Mouse (Mus musculus) embryonic facial prominence, embryonic 12.5 days (tissue): ENCODE measurements at regions not wholly inside any gene's neighbourhood (a gene's known extent, or its start where the extent isn't known, plus 50 kb on each side); places are given as distances from the start of the nearest gene placed in this dataset.

Source experiments
- ATAC-seq: fragments of 200-750 bp; cut with Nextera tagmentation; 2 replicates; pipeline ENCODE4 v1.8.0; 2017; ENCODE audit not compliant: insufficient number of reproducible peaks, insufficient read depth, low FRiP score, low TSS enrichment
- H3K27ac ChIP-seq: fragments of 300-500 bp; sonication (generic); 2 replicates; pipeline ENCODE4 v1.5.1; 2016; ENCODE audit warnings: mild to moderate bottlenecking
- H3K27me3 ChIP-seq: fragments of 300-500 bp; sonication (generic); 2 replicates; pipeline ENCODE4 v1.6.1; 2016; ENCODE audit warnings: mild to moderate bottlenecking, moderate library complexity
- H3K36me3 ChIP-seq: fragments of 300-500 bp; sonication (generic); 2 replicates; pipeline ENCODE4 v1.6.1; 2016; ENCODE audit warnings: mild to moderate bottlenecking
- H3K4me1 ChIP-seq: fragments of 300-500 bp; sonication (generic); 2 replicates; pipeline ENCODE4 v1.6.1; 2016
- H3K4me2 ChIP-seq: fragments of 300-500 bp; sonication (generic); replicated peaks from 2 replicates; pipeline ENCODE4 v1.6.1; 2016; ENCODE audit warnings: mild to moderate bottlenecking, moderate library complexity
- H3K4me3 ChIP-seq: fragments of 300-500 bp; sonication (generic); 2 replicates; pipeline ENCODE4 v1.5.1; 2016; ENCODE audit warnings: mild to moderate bottlenecking
- H3K9ac ChIP-seq: fragments of 300-500 bp; sonication (generic); 2 replicates; pipeline ENCODE4 v1.6.1; 2016; ENCODE audit warnings: mild to moderate bottlenecking, moderate library complexity
- H3K9me3 ChIP-seq: fragments of 300-500 bp; sonication (generic); 2 replicates; pipeline ENCODE4 v1.6.1; 2016; ENCODE audit warnings: mild to moderate bottlenecking, moderate library complexity
- WGBS: fragments of 180-500 bp; shearing (Covaris S2); methylation state at CpG from one replicate; pipeline ENCODE4 v1.1.7; 2016; 5-methylcytosine and 5-hydroxymethylcytosine counted together

DNA sequence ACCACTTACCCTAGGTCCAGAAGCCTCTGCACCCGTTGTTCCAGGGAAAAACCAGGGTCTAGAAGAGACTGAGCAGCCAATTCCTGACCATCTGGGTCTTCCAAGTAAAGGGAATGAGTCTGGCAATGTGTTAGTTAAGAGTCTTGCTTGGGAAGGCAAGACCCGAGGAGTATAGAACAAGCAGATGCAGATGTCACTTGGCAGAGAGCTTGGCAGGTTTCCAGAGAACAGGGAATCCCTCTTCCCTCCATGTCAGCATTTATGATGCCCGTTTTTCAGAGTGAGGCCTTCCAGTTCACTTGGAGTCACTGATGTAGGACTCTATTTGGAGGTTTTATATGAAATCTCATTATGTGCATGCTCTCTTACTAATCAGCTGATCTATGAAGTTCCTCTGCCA is 231.1 kb downstream of the Bcl2 start:
- WGBS: 58% methylated on average over 3 of the region's 3 CpGs
- H3K27me3 ChIP-seq: no peaks in the 10 kb centered on the region
- no peaks in the 10 kb centered on the region for H3K36me3 ChIP-seq
- ATAC-seq: no peak
- no peak overlapping the region for H3K4me2 ChIP-seq
- no peaks in the 10 kb centered on the region for H3K9me3 ChIP-seq
- H3K9ac ChIP-seq: no peak overlapping the region
- no peak overlapping the region for H3K4me3 ChIP-seq
- no peak overlapping the region for H3K27ac ChIP-seq
- H3K4me1 ChIP-seq: no peaks in the 10 kb centered on the region

DNA sequence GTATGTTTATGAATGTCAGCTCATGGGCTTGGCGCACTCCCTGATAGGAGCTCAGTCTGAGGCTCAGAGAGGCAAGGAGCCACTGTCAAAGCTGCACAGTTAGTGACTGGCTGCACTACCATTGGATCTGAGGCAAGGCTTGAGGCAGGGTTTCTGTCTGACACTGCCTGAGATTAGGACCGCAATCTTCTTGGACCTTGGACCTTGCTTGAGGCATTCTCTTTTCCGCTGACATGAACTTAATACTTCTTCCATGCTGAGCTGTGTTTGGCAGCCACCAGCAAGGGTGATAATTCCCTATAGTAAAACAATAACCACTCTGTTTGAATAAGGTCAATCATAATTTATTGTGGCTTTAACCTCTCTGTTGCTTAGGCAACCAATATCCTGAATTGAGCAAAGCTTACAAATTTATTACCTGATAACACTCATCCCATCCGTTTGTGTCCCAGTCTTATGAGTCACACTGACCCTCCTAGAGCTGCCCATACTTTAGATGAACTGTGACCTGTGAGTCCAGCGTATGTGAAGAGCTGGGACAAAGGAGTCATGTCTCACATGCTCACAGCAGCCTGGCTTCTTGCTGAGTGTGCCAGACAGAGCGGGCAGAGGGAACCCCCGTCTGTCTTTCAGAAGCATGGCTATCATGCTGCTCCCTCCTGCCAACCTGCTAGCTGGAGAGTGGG is 236.3 kb downstream of the Bcl2 start:
- no peak overlapping the region for H3K4me3 ChIP-seq
- no peaks in the 10 kb centered on the region for H3K4me1 ChIP-seq
- H3K36me3 ChIP-seq: no peaks in the 10 kb centered on the region
- H3K9me3 ChIP-seq: no peaks in the 10 kb centered on the region
- H3K9ac ChIP-seq: no peak overlapping the region
- ATAC-seq: no peak
- no peaks in the 10 kb centered on the region for H3K27me3 ChIP-seq
- no peak overlapping the region for H3K4me2 ChIP-seq
- no peak overlapping the region for H3K27ac ChIP-seq
- WGBS: 74% methylated on average over 7 of the region's 7 CpGs

DNA sequence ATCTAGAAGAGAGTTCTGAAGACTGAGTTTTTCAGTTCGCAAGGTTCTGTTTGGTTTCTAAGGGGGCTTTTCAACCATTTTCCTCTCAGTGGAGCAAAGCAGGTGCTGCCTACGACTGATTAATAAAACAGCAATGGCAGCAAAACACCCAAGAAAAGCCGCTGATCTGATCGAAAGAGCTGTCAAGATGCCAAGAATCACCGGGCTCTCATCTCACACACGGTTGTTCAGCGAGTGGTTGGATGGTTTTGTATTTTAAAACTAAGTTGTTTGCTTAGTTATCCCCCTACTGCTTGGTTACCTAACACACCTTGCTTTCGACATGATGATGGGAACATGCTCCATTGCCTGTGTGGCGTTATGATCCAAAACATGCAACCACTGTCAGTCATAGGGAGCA is 246.1 kb downstream of the Bcl2 start:
- no peak overlapping the region for H3K9ac ChIP-seq
- H3K4me1 ChIP-seq: no peaks in the 10 kb centered on the region
- H3K27ac ChIP-seq: no peak overlapping the region
- no peak overlapping the region for H3K4me2 ChIP-seq
- no peaks in the 10 kb centered on the region for H3K9me3 ChIP-seq
- H3K4me3 ChIP-seq: no peak overlapping the region
- H3K36me3 ChIP-seq: no peaks in the 10 kb centered on the region
- no peak for ATAC-seq
- no peaks in the 10 kb centered on the region for H3K27me3 ChIP-seq
- WGBS: 89% methylated on average over 9 of the region's 9 CpGs

DNA sequence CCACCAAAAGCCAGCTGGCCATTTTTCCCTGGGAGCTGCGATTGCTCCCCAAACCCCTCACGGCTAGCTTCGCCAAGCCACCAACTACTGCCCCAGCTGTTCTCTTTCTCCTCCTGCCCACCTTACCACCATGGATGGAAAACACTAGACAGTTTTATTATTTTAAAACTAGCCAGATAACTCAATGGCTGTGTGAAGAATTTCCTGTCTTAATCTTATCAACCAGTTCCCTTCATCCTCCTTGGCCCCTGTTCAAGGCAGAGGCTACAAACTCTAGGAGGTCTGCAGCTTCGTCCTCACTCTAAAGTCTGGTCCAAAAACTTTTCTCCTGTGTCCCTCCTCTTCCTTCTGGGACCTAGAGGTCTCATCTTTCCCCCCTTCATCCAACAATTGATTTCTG is 247.4 kb downstream of the Bcl2 start:
- Histone ChIP-seq H3K27me3 (no peaks in the 10 kb centered on the region), H3K9me3 (no peaks in the 10 kb centered on the region), H3K4me2 (no peak overlapping the region), H3K36me3 (no peaks in the 10 kb centered on the region), H3K4me1 (no peaks in the 10 kb centered on the region), H3K4me3 (no peak overlapping the region), H3K27ac (no peak overlapping the region), H3K9ac (no peak overlapping the region)
- 85% methylated on average over 4 of the region's 4 CpGs for WGBS
- ATAC-seq: no peak

DNA sequence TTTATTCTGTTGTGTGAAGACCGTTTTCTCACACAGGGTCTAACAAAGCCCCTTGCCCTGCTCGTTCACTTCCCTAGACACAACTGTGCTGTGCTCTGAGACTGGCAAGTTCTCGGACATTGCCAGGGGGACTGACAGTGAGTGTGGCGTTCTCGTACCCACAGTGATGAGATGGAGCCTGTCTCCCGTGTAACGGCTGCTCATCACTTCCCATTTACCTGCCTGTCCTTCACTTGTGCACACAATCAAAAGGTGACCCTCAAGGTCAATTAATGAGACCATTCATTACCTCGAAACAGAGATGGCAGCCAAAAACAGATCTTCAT is 248.1 kb downstream of the Bcl2 start:
- Histone ChIP-seq H3K4me2 (no peak overlapping the region), H3K4me3 (no peak overlapping the region), H3K36me3 (no peaks in the 10 kb centered on the region), H3K9me3 (no peaks in the 10 kb centered on the region), H3K9ac (no peak overlapping the region), H3K27me3 (no peaks in the 10 kb centered on the region), H3K4me1 (no peaks in the 10 kb centered on the region), H3K27ac (no peak overlapping the region)
- ATAC-seq: no peak
- WGBS: 63% methylated on average over 8 of the region's 8 CpGs

DNA sequence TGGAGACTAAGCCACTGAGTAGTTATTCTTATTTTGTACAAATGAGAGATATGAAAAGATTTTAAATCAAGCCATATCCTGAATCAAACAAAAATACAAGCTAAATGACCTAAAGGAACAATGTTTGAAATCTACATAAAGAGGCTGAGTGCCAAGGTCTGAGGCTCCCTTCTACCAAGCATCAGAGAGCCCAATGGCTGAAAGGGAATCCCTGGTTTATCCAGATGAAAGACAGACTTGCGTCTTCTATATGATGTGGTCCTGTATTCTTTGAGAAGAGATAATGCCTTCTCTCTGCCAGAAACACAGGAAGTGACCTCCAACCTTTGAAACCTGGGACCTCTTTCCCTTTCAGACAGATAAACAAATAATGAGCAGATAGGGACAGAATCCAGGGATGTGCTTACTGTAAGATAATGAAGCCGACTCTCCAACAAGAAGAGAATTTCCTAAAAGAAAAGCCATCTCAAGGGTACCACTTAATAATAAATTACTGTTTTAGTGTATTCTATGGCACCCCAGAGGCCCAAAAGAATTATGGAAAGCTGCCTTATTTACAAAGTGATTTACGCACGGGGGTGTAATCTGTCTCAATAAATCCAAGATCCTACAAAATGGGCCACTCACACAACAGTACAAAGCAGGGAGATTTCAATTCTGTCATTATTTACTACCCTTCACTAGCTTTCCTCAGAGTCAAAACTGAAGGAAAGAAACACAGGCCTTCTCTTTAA is 248.7 kb downstream of the Bcl2 start:
- no peaks in the 10 kb centered on the region for H3K4me1 ChIP-seq
- no peaks in the 10 kb centered on the region for H3K27me3 ChIP-seq
- H3K4me2 ChIP-seq: no peak overlapping the region
- H3K9ac ChIP-seq: no peak overlapping the region
- no peak overlapping the region for H3K4me3 ChIP-seq
- H3K27ac ChIP-seq: no peak overlapping the region
- WGBS: 75% methylated on average over 4 of the region's 4 CpGs
- H3K36me3 ChIP-seq: no peaks in the 10 kb centered on the region
- ATAC-seq: no peak
- H3K9me3 ChIP-seq: no peaks in the 10 kb centered on the region

DNA sequence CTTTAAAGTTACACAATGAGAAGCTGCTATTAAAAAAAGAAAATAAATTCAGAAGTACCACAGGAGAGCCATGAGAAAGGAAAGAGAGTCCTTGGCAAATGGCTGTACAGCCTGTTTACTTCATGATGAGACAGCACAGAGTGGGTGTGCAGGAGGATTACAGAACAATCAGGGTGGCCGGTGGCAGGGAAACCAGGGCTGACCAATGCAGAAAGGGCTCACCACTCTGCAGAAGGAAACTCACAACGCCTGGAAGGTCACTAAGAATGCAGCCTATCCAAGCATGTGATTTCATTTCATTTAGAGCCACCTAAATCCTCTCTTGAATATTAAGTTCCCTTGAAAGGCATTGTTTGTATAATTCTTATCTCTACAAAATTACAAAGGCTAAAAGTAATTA is 249.3 kb downstream of the Bcl2 start:
- Histone ChIP-seq H3K4me1 (no peaks in the 10 kb centered on the region), H3K4me2 (no peak overlapping the region), H3K9ac (no peak overlapping the region), H3K27ac (no peak overlapping the region), H3K9me3 (no peaks in the 10 kb centered on the region), H3K36me3 (no peaks in the 10 kb centered on the region), H3K4me3 (no peak overlapping the region), H3K27me3 (no peaks in the 10 kb centered on the region)
- 50% methylated on average over 2 of the region's 2 CpGs for WGBS
- peak; percentile 79; the same call in 1 of the 2 replicates for ATAC-seq

DNA sequence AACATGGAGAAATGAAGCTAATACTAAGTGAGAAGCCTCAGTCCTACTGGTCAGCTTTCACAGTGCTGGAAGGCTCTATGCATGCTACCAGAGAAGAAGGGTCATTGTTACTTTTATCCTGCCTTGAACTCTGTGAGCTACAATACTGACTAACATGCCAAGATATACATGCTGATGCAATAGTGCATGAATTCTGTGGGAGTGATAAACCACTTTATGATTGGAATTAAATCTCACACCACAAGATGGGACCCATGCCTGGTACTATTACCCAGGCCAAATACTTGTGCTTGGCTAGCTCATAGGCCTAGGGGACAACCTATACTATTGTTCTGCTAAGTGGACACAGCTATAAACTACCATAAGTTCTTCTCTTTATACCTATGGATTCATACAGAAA is 251.5 kb downstream of the Bcl2 start:
- Histone ChIP-seq H3K9me3 (no peaks in the 10 kb centered on the region), H3K27me3 (no peaks in the 10 kb centered on the region), H3K4me1 (no peaks in the 10 kb centered on the region), H3K9ac (no peak overlapping the region), H3K4me3 (no peak overlapping the region), H3K27ac (no peak overlapping the region), H3K4me2 (no peak overlapping the region), H3K36me3 (no peaks in the 10 kb centered on the region)
- ATAC-seq: no peak

DNA sequence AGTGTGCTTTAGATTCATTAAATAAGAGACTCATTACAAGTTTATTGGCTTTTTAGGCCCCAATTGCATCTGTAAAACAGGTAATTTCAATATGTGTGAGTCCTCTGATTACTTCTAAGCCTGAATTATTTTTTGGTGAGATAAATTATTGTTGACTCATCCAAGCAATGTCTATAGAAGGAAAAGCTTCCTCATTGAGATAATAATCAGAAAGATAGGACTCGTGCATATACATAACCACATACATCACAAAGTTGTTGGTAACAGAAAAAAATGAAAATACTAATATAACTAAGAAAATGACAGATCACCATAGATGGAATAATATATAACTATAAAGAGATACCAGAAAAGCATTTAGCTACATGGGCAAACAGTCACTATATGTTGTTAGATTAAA is 252.0 kb downstream of the Bcl2 start:
- Histone ChIP-seq H3K4me1 (no peaks in the 10 kb centered on the region), H3K27me3 (no peaks in the 10 kb centered on the region), H3K9me3 (no peaks in the 10 kb centered on the region), H3K9ac (no peak overlapping the region), H3K4me2 (no peak overlapping the region), H3K4me3 (no peak overlapping the region), H3K27ac (no peak overlapping the region), H3K36me3 (no peaks in the 10 kb centered on the region)
- WGBS: 92% methylated on average over 1 of the region's 1 CpGs
- no peak for ATAC-seq

DNA sequence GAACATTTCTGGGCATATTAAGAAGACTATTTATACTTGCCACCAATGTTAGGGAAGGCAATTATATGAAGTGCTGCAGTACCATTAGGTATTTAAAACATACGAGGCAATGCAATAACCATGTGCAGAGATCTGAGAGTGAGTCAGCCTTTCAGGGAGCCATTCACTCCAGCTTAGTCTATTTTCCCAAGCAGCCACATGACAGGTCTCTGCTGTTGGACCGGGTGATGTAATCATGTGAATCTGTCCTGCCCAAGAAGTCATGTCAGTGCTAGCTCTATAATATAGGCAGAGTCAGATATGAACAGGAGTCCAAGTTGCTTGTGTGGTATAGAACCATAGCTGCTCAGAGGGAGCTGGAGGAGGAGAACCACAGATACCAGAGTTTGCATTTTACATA is 253.1 kb downstream of the Bcl2 start:
- Histone ChIP-seq H3K9me3 (no peaks in the 10 kb centered on the region), H3K4me1 (no peaks in the 10 kb centered on the region), H3K27ac (no peak overlapping the region), H3K4me3 (no peak overlapping the region), H3K36me3 (no peaks in the 10 kb centered on the region), H3K9ac (no peak overlapping the region), H3K4me2 (no peak overlapping the region), H3K27me3 (no peaks in the 10 kb centered on the region)
- ATAC-seq: no peak
- 68% methylated on average over 2 of the region's 2 CpGs for WGBS

DNA sequence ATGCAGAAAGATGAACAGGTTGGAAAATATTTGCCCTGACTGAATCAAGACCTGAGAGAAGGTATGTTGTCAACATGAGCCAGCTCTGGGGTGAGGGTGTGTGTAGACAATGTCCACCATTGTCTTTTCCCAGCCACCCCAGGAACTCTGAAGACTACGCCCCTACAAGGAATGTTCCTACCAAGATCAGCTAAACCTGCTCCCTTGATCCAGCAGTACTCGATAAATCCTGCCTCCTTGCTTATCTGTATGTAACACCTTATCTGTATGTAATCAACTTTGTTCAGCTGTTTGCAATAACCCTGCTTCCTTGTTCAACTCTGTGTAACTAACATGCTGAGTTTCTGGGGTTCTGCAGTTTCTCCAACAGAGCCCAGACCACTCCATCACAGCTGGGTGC is 264.3 kb downstream of the Bcl2 start:
- H3K4me2 ChIP-seq: no peak overlapping the region
- no peak for ATAC-seq
- no peak overlapping the region for H3K4me3 ChIP-seq
- H3K27me3 ChIP-seq: no peaks in the 10 kb centered on the region
- no peaks in the 10 kb centered on the region for H3K36me3 ChIP-seq
- no peaks in the 10 kb centered on the region for H3K9me3 ChIP-seq
- H3K4me1 ChIP-seq: no peaks in the 10 kb centered on the region
- H3K27ac ChIP-seq: no peak overlapping the region
- no peak overlapping the region for H3K9ac ChIP-seq
- WGBS: 62% methylated on average over 2 of the region's 2 CpGs
